Mouse (Mus musculus) Patski (cell line): ENCODE results near the gene Prdm10. TPM values are rescaled to one million over a fixed set of nuclear protein-coding genes. Genes with fewer than 3 reads are reported as not detected.

ENCODE experiments used
- ATAC-seq: fragments of 100-300 bp; one replicate; pipeline ENCODE4 v1.8.0; 2021
- CTCF ChIA-PET: fragments of 350-600 bp; sonication (Branson Sonifier 250); formaldehyde crosslinking; loops from one replicate; lab custom pipeline; 2022; ENCODE audit warnings: inconsistent platforms; lab: Charles Lee
- POLR2A ChIA-PET: fragments of 350-600 bp; sonication (Branson Sonifier 250); formaldehyde crosslinking; loops from one replicate; lab custom pipeline; 2022; ENCODE audit warnings: antibody characterized with exemption, inconsistent platforms; lab: Charles Lee
- DNase-seq: peaks from one replicate; pipeline ENCODE4 v3.0.0-alpha.2; 2011; ENCODE audit warnings: low read depth, low spot score
- H3K27me3 ChIP-seq: fragments of 371-371 bp; one replicate; pipeline ENCODE4 v1.5.1; 2021
- CTCF ChIP-seq: fragments of 100-300 bp; IDR thresholded peaks from one replicate; pipeline ENCODE4 v1.5.1; 2021
- in situ Hi-C: fragments of 300-500 bp; cut with MboI; formaldehyde crosslinking; loops from 3 replicates; pipeline ENCODE4 v1.11.1; 2018; ENCODE audit warnings: low pct_unique_long_range_greater_than_20kb, mixed read lengths
- polyA plus RNA-seq: library from polyadenylated mRNA; unstranded; gene quantifications from one replicate; pipeline ENCODE4 v1.2.3, GENCODE M21; 2021

The Prdm10 gene
- polyA plus RNA-seq, 1 experiment from 2014 or later: 9.0 TPM

DNA sequence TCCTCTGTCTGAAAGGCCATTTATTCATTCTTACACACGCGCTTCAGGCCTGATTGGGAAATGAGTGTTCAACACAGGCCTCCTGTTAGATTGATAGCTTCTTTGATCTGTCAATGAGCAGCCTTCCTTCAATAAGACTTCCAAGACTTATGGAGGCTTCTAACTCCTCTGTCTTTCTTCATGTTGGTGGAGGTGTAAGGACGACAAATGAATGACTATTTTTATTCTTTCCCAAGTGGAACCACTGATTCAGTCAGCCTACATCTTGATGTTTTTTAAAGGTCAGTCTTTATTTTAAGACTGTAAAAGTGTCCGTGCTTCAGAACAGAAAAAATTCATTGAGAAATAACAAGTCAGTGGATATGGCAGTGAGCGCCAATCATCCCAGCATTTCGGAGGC is 35.3 kb upstream of the Prdm10 start:
- TF ChIP-seq CTCF: no peak
- in situ Hi-C loops: no loop called here
- CTCF ChIA-PET: no interaction called here
- H3K27me3 ChIP-seq: no peaks in the 10 kb centered on the region
- POLR2A ChIA-PET: no interaction called here
- DNase-seq (no peak), ATAC-seq (no peak)

- ATAC-seq (no peak), DNase-seq (no peak)
- in situ Hi-C loops: no loop called here
- ChIA-PET POLR2A (interaction anchor here (0.7 kb wide), 1 partner anchor 621 kb away, joined by 5 read pairs; no protein-coding TSS in a partner anchor), CTCF (no interaction called here)
- H3K27me3 ChIP-seq: no peaks in the 10 kb centered on the region
- no peak for TF ChIP-seq CTCF
Observed at GRCm38 (mm10) chr9:31246421-31246820, 33.9 kb upstream of the Prdm10 start.

- in situ Hi-C loops: no loop called here
- CTCF ChIA-PET: interaction anchor here (1.4 kb wide), 1 partner anchor 16 kb away, joined by 3 read pairs; no protein-coding TSS in a partner anchor
- no peak for TF ChIP-seq CTCF
- POLR2A ChIA-PET: no interaction called here
- H3K27me3 ChIP-seq: no peaks in the 10 kb centered on the region
- ATAC-seq (no peak), DNase-seq (no peak)
Observed at GRCm38 (mm10) chr9:31247447-31248220, 32.7 kb upstream of the Prdm10 start.

- ChIA-PET CTCF (no interaction called here), POLR2A (no interaction called here)
- ATAC-seq (no peak), DNase-seq (no peak)
- in situ Hi-C loops: no loop called here
- TF ChIP-seq CTCF: no peak
- no peaks in the 10 kb centered on the region for H3K27me3 ChIP-seq
Observed at GRCm38 (mm10) chr9:31252182-31252799, 28.0 kb upstream of the Prdm10 start.

DNA sequence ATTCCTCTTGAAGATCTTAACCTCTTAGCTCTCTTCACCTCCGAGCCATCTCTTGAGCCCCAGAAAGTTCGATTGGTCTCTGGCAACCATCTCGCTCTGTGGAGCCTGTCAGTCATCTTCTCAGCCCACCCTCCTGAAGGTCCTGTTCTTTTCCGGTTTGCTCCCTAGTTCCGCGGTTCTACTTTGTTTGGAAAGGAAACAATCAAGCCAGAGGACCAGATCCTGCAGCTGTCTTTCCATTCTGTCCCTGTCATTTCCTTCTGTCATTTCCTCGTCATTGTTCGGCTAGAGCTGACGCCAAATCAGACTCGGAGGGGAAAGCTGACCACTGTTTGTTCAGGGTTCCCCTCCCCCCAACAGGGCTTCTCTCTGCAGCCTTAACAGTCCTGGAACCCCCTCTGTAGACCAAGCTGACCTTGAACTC is 27.0 kb upstream of the Prdm10 start:
- DNase-seq (no peak), ATAC-seq (no peak)
- in situ Hi-C loops: no loop called here
- CTCF ChIA-PET: no interaction called here
- TF ChIP-seq CTCF: no peak
- POLR2A ChIA-PET: no interaction called here
- H3K27me3 ChIP-seq: no peaks in the 10 kb centered on the region

GRCm38 (mm10) chr9:31253866-31254696 is 26.3 kb upstream of the Prdm10 start:
- ATAC-seq (no peak), DNase-seq (no peak)
- TF ChIP-seq CTCF: no peak
- in situ Hi-C loops: no loop called here
- ChIA-PET CTCF (no interaction called here), POLR2A (no interaction called here)
- no peaks in the 10 kb centered on the region for H3K27me3 ChIP-seq

- ChIA-PET POLR2A (no interaction called here), CTCF (no interaction called here)
- ATAC-seq (no peak), DNase-seq (no peak)
- H3K27me3 ChIP-seq: no peaks in the 10 kb centered on the region
- TF ChIP-seq CTCF: no peak
- in situ Hi-C loops: no loop called here
Observed at GRCm38 (mm10) chr9:31254697-31255004, 25.7 kb upstream of the Prdm10 start.

GRCm38 (mm10) chr9:31255953-31256352 is 24.4 kb upstream of the Prdm10 start:
- CTCF ChIA-PET: no interaction called here
- DNase-seq (no peak), ATAC-seq (no peak)
- in situ Hi-C loops: no loop called here
- POLR2A ChIA-PET: no interaction called here
- no peaks in the 10 kb centered on the region for H3K27me3 ChIP-seq
- TF ChIP-seq CTCF: no peak

DNA sequence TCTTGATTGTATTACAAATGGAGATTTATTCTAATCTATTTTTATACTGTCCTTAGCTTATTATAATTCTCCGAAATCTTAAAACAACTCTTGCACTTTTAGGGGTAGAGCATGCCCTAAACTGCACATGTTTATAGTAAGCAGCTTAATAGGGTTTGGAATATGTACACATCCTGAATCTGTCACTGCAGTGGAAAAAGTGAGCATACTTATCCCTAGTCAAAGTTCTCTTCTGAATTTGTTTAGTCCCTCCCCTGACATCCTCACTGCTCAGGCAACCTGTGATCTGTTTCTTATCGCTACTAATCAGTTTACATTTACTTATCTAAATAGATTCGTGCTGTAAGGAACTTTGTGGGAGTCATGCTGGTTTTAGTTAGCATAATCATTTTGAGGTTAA is 22.1 kb upstream of the Prdm10 start:
- in situ Hi-C loops: no loop called here
- H3K27me3 ChIP-seq: no peaks in the 10 kb centered on the region
- ATAC-seq (no peak), DNase-seq (no peak)
- CTCF ChIA-PET: interaction anchor here (0.7 kb wide), 1 partner anchor 52 kb away, joined by 3 read pairs; no protein-coding TSS in a partner anchor
- TF ChIP-seq CTCF: no peak
- POLR2A ChIA-PET: no interaction called here

GRCm38 (mm10) chr9:31260219-31260618 is 20.1 kb upstream of the Prdm10 start:
- no peak for TF ChIP-seq CTCF
- ChIA-PET CTCF (no interaction called here), POLR2A (no interaction called here)
- no peaks in the 10 kb centered on the region for H3K27me3 ChIP-seq
- in situ Hi-C loops: no loop called here
- DNase-seq (no peak), ATAC-seq (no peak)
